Mouse (Mus musculus): Measurements from ENCODE around the gene Rapgef5. TPM values are rescaled to one million over a fixed set of nuclear protein-coding genes. Genes with fewer than 3 reads are reported as not detected.

Gene Rapgef5
- total and polyA plus RNA-seq, 3 experiments, result 4.2 to 6.8 (median 4.8) TPM

DNA sequence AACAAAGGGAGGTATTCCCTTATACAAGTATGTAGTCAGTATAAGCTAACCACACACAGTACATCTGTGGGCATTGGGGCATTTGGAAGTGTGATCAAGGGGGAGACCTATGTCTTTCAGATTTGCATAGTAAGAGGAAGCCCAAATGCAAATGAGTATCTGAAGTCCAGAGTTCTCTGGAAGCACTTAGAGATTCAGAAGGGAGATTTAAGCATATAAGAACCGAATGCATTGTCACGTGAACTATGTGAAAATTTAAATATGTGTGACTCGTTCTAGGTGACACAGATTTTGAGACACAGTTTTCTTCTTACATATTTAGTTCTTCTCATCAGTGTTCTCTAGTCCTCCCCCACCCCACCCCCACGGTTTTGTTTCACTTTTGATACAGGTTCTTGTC lies 50.0 kb downstream of the Rapgef5 start:
- DNase-seq (ENCODE audit: extremely low read depth), result peak; percentile 78
- Histone ChIP-seq H3K9me3 (replicated peaks; ENCODE audit: low read length) (no peaks in the 10 kb centered on the region), H3K79me2 (replicated peaks; ENCODE audit: control insufficient read depth, extremely low read depth, insufficient read depth, poor library complexity, severe bottlenecking) (no peaks in the 10 kb centered on the region), H3K4me3 (replicated peaks in 1 of 3; ENCODE audit: low read depth in 2 of 3, low read length in 2 of 3, poor library complexity in 1 of 3) (peak overlapping the region; percentile 34 to 41 (median 35)), H3K4me1 (ENCODE audit: control insufficient read depth in 1 of 2, insufficient read depth in 2 of 2) (peaks cover 14 to 50% of the 10 kb centered on the region in 2 experiments), H3K36me3 (replicated peaks in 1 of 2; ENCODE audit: control insufficient read depth in 1 of 2, insufficient read depth in 1 of 2, low read length in 1 of 2) (peaks cover 0 to 6% of the 10 kb centered on the region in 2 experiments), H3K27me3 (replicated peaks) (no peaks in the 10 kb centered on the region), H3K27ac (ENCODE audit: insufficient read depth, low read depth) (no peak overlapping the region), H3K9ac (ENCODE audit: insufficient read depth, low read depth) (peak overlapping the region; percentile 52), H3K4me2 (ENCODE audit: insufficient read depth, low read depth, poor library complexity, severe bottlenecking) (peak overlapping the region; percentile 91)
- in situ Hi-C loops (cut with MboI; ENCODE audit: low pct_ligation_motif_present, low pct_unique_long_range_greater_than_20kb, low sequenced_read_pairs) (loop anchor here (25.0 kb wide), 1 partner anchor 129 kb away; no protein-coding TSS in a partner anchor), dilution Hi-C loops (cut with MboI; ENCODE audit: extremely low pct_ligation_motif_present, extremely low pct_unique_long_range_greater_than_20kb, low sequenced_read_pairs) (no loop called here)
- TF ChIP-seq SIN3A (IDR thresholded peaks at IDR 0.05; ENCODE audit: low read length) (no peak), USF2 (conservative IDR thresholded peaks at IDR 0.05; ENCODE audit: low read depth, low read length) (peak; percentile 39; the same call in 1 of the 2 replicates), PAX5 (IDR thresholded peaks at IDR 0.05; ENCODE audit: low read length) (no peak), CHD2 (IDR thresholded peaks at IDR 0.05; ENCODE audit: low read length) (no peak), TCF12 (IDR thresholded peaks at IDR 0.05; ENCODE audit: low read depth, low read length) (no peak), ZNF384 (IDR thresholded peaks at IDR 0.05; ENCODE audit: low read depth, low read length) (no peak), BHLHE40 (IDR thresholded peaks at IDR 0.05; ENCODE audit: low read depth, low read length) (peak; percentile 91), JUN (IDR thresholded peaks at IDR 0.05; ENCODE audit: insufficient read depth, low read depth, low read length) (no peak), NELFE (IDR thresholded peaks at IDR 0.05; ENCODE audit: low read depth, low read length) (no peak), ETS1 (conservative IDR thresholded peaks at IDR 0.05; ENCODE audit: low read depth, low read length) (peak; percentile 49), EP300 (IDR thresholded peaks at IDR 0.05; ENCODE audit: low read length) (peak; percentile 61; the same call in 1 of the 2 replicates), CHD1 (IDR thresholded peaks at IDR 0.05; ENCODE audit: low read depth, low read length) (no peak), E2F4 (IDR thresholded peaks at IDR 0.05; ENCODE audit: insufficient replicate concordance, low read depth, low read length) (no peak), MAX (IDR thresholded peaks at IDR 0.05; ENCODE audit: low read length) (no peak), HCFC1 (IDR thresholded peaks at IDR 0.05; ENCODE audit: low read depth, low read length) (no peak), MXI1 (IDR thresholded peaks at IDR 0.05; ENCODE audit: low read depth, low read length) (no peak), RAD21 (IDR thresholded peaks at IDR 0.05; ENCODE audit: low read depth, low read length) (no peak), ELF1 (IDR thresholded peaks at IDR 0.05; ENCODE audit: low read depth, low read length) (no peak), NRF1 (IDR thresholded peaks at IDR 0.05; ENCODE audit: low read depth, low read length) (no peak), JUND (conservative IDR thresholded peaks at IDR 0.05; ENCODE audit: low read depth, low read length) (no peak), CTCF (conservative IDR thresholded peaks at IDR 0.05 in 1 of 2, IDR thresholded peaks at IDR 0.05 in 1 of 2; ENCODE audit: low read depth in 2 of 2, low read length in 2 of 2) (no peak), MYC (IDR thresholded peaks at IDR 0.05; ENCODE audit: low read depth, low read length) (no peak), ZC3H11A (IDR thresholded peaks at IDR 0.05; ENCODE audit: low read depth, low read length) (no peak), GABPA (IDR thresholded peaks at IDR 0.05; ENCODE audit: insufficient replicate concordance, low read depth, low read length) (no peak), USF1 (IDR thresholded peaks at IDR 0.05; ENCODE audit: low read depth, low read length) (peak; percentile 32; the same call in 1 of the 2 replicates), IRF4 (IDR thresholded peaks at IDR 0.05; ENCODE audit: low read depth, low read length) (peak; percentile 28; the same call in 1 of the 2 replicates), UBTF (IDR thresholded peaks at IDR 0.05; ENCODE audit: low read depth, low read length) (no peak), SMC3 (IDR thresholded peaks at IDR 0.05; ENCODE audit: low read depth, low read length) (no peak), MAZ (IDR thresholded peaks at IDR 0.05; ENCODE audit: low read depth, low read length) (no peak), TBP (conservative IDR thresholded peaks at IDR 0.05; ENCODE audit: low read depth, low read length) (no peak), ZMIZ1 (IDR thresholded peaks at IDR 0.05; ENCODE audit: low read depth, low read length) (no peak), ZKSCAN1 (IDR thresholded peaks at IDR 0.05; ENCODE audit: borderline replicate concordance, low read depth, low read length) (no peak), KAT2A (IDR thresholded peaks at IDR 0.05; ENCODE audit: insufficient replicate concordance, low read length) (no peak), MEF2A (IDR thresholded peaks at IDR 0.05; ENCODE audit: borderline replicate concordance, low read depth, low read length) (no peak; the same call in 1 of the 2 replicates), POLR2AphosphoS2 (IDR thresholded peaks at IDR 0.05; ENCODE audit: low read depth, low read length) (no peak), MAFK (IDR thresholded peaks at IDR 0.05; ENCODE audit: insufficient replicate concordance, low read length) (no peak), RCOR1 (conservative IDR thresholded peaks at IDR 0.05; ENCODE audit: low read depth, low read length) (no peak), POLR2A (IDR thresholded peaks at IDR 0.05; ENCODE audit: low read depth, low read length) (no peak)

Measured in CH12.LX (cell line).